Mouse (Mus musculus) hindbrain, embryonic 10.5 days (tissue): ENCODE results near the gene 2010003K11Rik. TPM values are rescaled to one million over a fixed set of nuclear protein-coding genes. Genes with fewer than 3 reads are reported as not detected.

Experiments
- DNase-seq: peaks from one replicate; pipeline ENCODE4 v3.0.0-alpha.2; 2017; ENCODE audit warnings: low spot score
- H3K27ac ChIP-seq: fragments of 300-500 bp; sonication (generic); 2 replicates; pipeline ENCODE4 v1.5.1; 2016; ENCODE audit warnings: mild to moderate bottlenecking, moderate library complexity
- H3K27me3 ChIP-seq: fragments of 300-500 bp; sonication (generic); 2 replicates; pipeline ENCODE4 v1.6.1; 2016; ENCODE audit warnings: mild to moderate bottlenecking; ENCODE audit not compliant: poor library complexity, insufficient read depth, severe bottlenecking
- H3K36me3 ChIP-seq: fragments of 300-500 bp; sonication (generic); 2 replicates; pipeline ENCODE4 v1.6.1; 2016; ENCODE audit warnings: mild to moderate bottlenecking, moderate library complexity
- H3K4me1 ChIP-seq: fragments of 300-500 bp; sonication (generic); replicated peaks from 2 replicates; pipeline ENCODE4 v1.6.1; 2016; ENCODE audit warnings: mild to moderate bottlenecking
- H3K4me3 ChIP-seq: fragments of 300-500 bp; sonication (generic); 2 replicates; pipeline ENCODE4 v1.5.1; 2016; ENCODE audit warnings: mild to moderate bottlenecking, moderate library complexity
- H3K9me3 ChIP-seq: fragments of 300-500 bp; sonication (generic); 2 replicates; pipeline ENCODE4 v1.6.1; 2016; ENCODE audit warnings: mild to moderate bottlenecking, moderate library complexity
- WGBS: fragments of 180-500 bp; shearing (Covaris S2); methylation state at CpG from one replicate; pipeline ENCODE4 v1.1.7; 2016; 5-methylcytosine and 5-hydroxymethylcytosine counted together
- polyA plus RNA-seq: library from polyadenylated mRNA; unstranded; fragments of >200 nt; fragmentation: Nextera tagmentation; extraction: Ambion mirVana; gene quantifications from 2 replicates; pipeline ENCODE4 v1.2.1, GENCODE M21; 2016

The 2010003K11Rik gene
- polyA plus RNA-seq, 1 experiment from 2014 or later: 0.13 TPM

GRCm38 (mm10) chr19:4492526-4493296 lies 5.7 kb downstream of the 2010003K11Rik start:
- no peak for DNase-seq
- Histone ChIP-seq H3K4me3 (no peak overlapping the region), H3K9me3 (no peaks in the 10 kb centered on the region), H3K27ac (no peak overlapping the region), H3K4me1 (peaks cover 14% of the 10 kb centered on the region), H3K36me3 (no peaks in the 10 kb centered on the region), H3K27me3 (no peaks in the 10 kb centered on the region)
- WGBS: 61% methylated on average over 9 of the region's 9 CpGs

GRCm38 (mm10) chr19:4491080-4491695 lies 7.2 kb downstream of the 2010003K11Rik start:
- peak overlapping the region; percentile 56 for H3K27ac ChIP-seq
- no peaks in the 10 kb centered on the region for H3K36me3 ChIP-seq
- H3K9me3 ChIP-seq: no peaks in the 10 kb centered on the region
- H3K4me3 ChIP-seq: no peak overlapping the region
- 70% methylated on average over 10 of the region's 10 CpGs for WGBS
- H3K27me3 ChIP-seq: no peaks in the 10 kb centered on the region
- DNase-seq: no peak
- peaks cover 6% of the 10 kb centered on the region for H3K4me1 ChIP-seq

GRCm38 (mm10) chr19:4487877-4488276 lies 10.5 kb downstream of the 2010003K11Rik start:
- no peak for DNase-seq
- Histone ChIP-seq H3K36me3 (no peaks in the 10 kb centered on the region), H3K27ac (no peak overlapping the region), H3K27me3 (no peaks in the 10 kb centered on the region), H3K9me3 (no peaks in the 10 kb centered on the region), H3K4me3 (no peak overlapping the region), H3K4me1 (peaks cover 11% of the 10 kb centered on the region)
- 78% methylated on average over 2 of the region's 2 CpGs for WGBS

- H3K4me3 ChIP-seq: no peak overlapping the region
- peaks cover 7% of the 10 kb centered on the region for H3K4me1 ChIP-seq
- no peaks in the 10 kb centered on the region for H3K36me3 ChIP-seq
- DNase-seq: no peak
- H3K9me3 ChIP-seq: no peaks in the 10 kb centered on the region
- H3K27me3 ChIP-seq: no peaks in the 10 kb centered on the region; the same call in 1 of the 2 replicates
- 37% methylated on average over 5 of the region's 5 CpGs for WGBS
- H3K27ac ChIP-seq: no peak overlapping the region
Measured at GRCm38 (mm10) chr19:4485006-4485405, 13.4 kb downstream of the 2010003K11Rik start.

- Histone ChIP-seq H3K9me3 (no peaks in the 10 kb centered on the region), H3K36me3 (no peaks in the 10 kb centered on the region), H3K4me1 (peaks cover 7% of the 10 kb centered on the region), H3K4me3 (no peak overlapping the region), H3K27me3 (peaks cover 17% of the 10 kb centered on the region), H3K27ac (no peak overlapping the region)
- whole genome bisulfite sequencing: 92% methylated on average over 3 of the region's 3 CpGs
- DNase-seq: no peak
Measured at GRCm38 (mm10) chr19:4482111-4482859, 16.1 kb downstream of the 2010003K11Rik start.

GRCm38 (mm10) chr19:4481326-4481725 lies 17.1 kb downstream of the 2010003K11Rik start:
- Histone ChIP-seq H3K4me3 (no peak overlapping the region), H3K4me1 (peaks cover 17% of the 10 kb centered on the region), H3K36me3 (no peaks in the 10 kb centered on the region), H3K9me3 (no peaks in the 10 kb centered on the region), H3K27ac (no peak overlapping the region), H3K27me3 (peaks cover 27% of the 10 kb centered on the region)
- DNase-seq: no peak
- WGBS: 54% methylated on average over 4 of the region's 4 CpGs

- Histone ChIP-seq H3K36me3 (no peaks in the 10 kb centered on the region), H3K4me3 (no peak overlapping the region), H3K27me3 (peaks cover 40% of the 10 kb centered on the region), H3K4me1 (peaks cover 20% of the 10 kb centered on the region), H3K27ac (no peak overlapping the region), H3K9me3 (no peaks in the 10 kb centered on the region)
- WGBS: 90% methylated on average over 2 of the region's 2 CpGs
- DNase-seq: no peak
Measured at GRCm38 (mm10) chr19:4480041-4480440, 18.3 kb downstream of the 2010003K11Rik start.

GRCm38 (mm10) chr19:4478190-4478516 lies 20.2 kb downstream of the 2010003K11Rik start:
- no peak for DNase-seq
- peaks cover 48% of the 10 kb centered on the region for H3K27me3 ChIP-seq
- no peaks in the 10 kb centered on the region for H3K9me3 ChIP-seq
- no peak overlapping the region for H3K27ac ChIP-seq
- H3K4me1 ChIP-seq: peaks cover 13% of the 10 kb centered on the region
- 40% methylated on average over 1 of the region's 1 CpGs for WGBS
- no peak overlapping the region for H3K4me3 ChIP-seq
- H3K36me3 ChIP-seq: no peaks in the 10 kb centered on the region

GRCm38 (mm10) chr19:4477345-4478189 lies 20.8 kb downstream of the 2010003K11Rik start, which contains the start of gene Syt12:
TSS of gene Syt12 (minus strand) at chr19:4477447.
- Histone ChIP-seq H3K36me3 (no peaks in the 10 kb centered on the region), H3K27ac (peak within 1 kb of the TSS; percentile 37), H3K27me3 (peaks cover 48% of the 10 kb centered on the region), H3K4me1 (peaks cover 13% of the 10 kb centered on the region), H3K4me3 (peak within 1 kb of the TSS; percentile 65), H3K9me3 (no peaks in the 10 kb centered on the region)
- 37% methylated on average over 21 of the region's 21 CpGs for WGBS
- no peak for DNase-seq

- peak overlapping the region; percentile 37 for H3K27ac ChIP-seq
- peaks cover 48% of the 10 kb centered on the region for H3K27me3 ChIP-seq
- peak; percentile 46 for DNase-seq
- under 1% methylated on average over 70 of the region's 70 CpGs for WGBS
- peak overlapping the region; percentile 65 for H3K4me3 ChIP-seq
- H3K4me1 ChIP-seq: peaks cover 13% of the 10 kb centered on the region
- H3K9me3 ChIP-seq: no peaks in the 10 kb centered on the region
- no peaks in the 10 kb centered on the region for H3K36me3 ChIP-seq
Measured at GRCm38 (mm10) chr19:4476601-4477257, 21.7 kb downstream of the 2010003K11Rik start.

- 78% methylated on average over 11 of the region's 11 CpGs for WGBS
- Histone ChIP-seq H3K36me3 (no peaks in the 10 kb centered on the region), H3K4me1 (peaks cover 13% of the 10 kb centered on the region)
Measured at GRCm38 (mm10) chr19:4475224-4475925, 23.0 kb downstream of the 2010003K11Rik start.

More at GRCm38 (mm10) chr19:4475224-4475925, 23.0 kb downstream of the 2010003K11Rik start:
- no peak overlapping the region for H3K27ac ChIP-seq
- H3K27me3 ChIP-seq: peaks cover 48% of the 10 kb centered on the region
- H3K9me3 ChIP-seq: no peaks in the 10 kb centered on the region
- no peak overlapping the region for H3K4me3 ChIP-seq
- DNase-seq: no peak
